Mouse (Mus musculus): ENCODE results near the gene Psap. TPM values are rescaled to one million over a fixed set of nuclear protein-coding genes. Genes with fewer than 3 reads are reported as not detected.

Gene Psap
- polyA plus RNA-seq (2014; fragmentation: Illumina TruSeq; extraction: RNeasy Lipid Tissue Mini Kit (QIAGEN cat#74804); ENCODE audit: low read depth, low replicate concordance) = 152 TPM

GRCm38 (mm10) chr10:60277207-60278005 is at the start of gene Psap:
Psap (plus strand) TSS chr10:60277627.

DNA sequence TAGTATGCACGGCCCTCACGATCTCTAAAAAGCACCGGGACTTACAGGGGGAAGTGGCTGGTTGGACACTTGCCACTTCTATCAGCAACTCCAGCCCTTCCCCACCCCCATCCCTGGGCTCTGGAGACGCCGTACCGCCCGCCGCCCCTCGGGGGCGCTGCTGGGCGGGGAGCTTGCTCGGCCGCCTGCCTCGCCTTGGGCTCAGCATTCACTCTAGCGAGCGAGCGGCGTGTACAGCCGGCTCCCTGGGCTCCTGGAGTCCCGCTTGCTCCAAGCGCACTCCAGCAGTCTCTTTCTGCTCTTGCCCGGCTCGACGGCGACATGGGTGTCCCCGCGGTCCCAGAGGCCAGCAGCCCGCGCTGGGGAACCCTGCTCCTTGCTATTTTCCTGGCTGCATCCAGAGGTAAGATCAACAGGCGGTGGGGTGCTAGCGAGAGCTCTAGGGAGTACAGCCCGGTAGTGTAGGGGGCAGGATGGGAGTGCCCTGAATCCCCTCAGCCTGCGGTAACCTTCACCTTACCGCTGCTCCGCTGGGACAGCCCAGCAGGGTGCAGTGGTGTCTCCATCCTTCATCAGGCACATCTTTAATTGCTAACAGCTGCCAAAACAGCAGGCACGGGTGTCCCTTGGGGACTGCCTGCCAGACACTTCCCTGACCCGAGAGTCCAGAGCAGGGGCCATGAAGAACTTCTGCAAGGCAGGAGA is 69.4 kb downstream of the Psap start, which contains the start of gene Vsir:
Gene Vsir (plus strand): TSS at position 151 of the 705 bp plus-strand sequence.

Other genes with a start within 250 kb of the Psap start
- gene Spock2, start 171.4 kb upstream of the Psap start, polyA plus RNA-seq (2014; fragmentation: Illumina TruSeq; extraction: RNeasy Lipid Tissue Mini Kit (QIAGEN cat#74804); ENCODE audit: low read depth, low replicate concordance) = 19.0 TPM
- 0.99 TPM for gene Chst3, start 58.4 kb upstream of the Psap start, polyA plus RNA-seq (2014; fragmentation: Illumina TruSeq; extraction: RNeasy Lipid Tissue Mini Kit (QIAGEN cat#74804); ENCODE audit: low read depth, low replicate concordance)
- 2.7 TPM for gene Vsir, start 69.2 kb downstream of the Psap start, polyA plus RNA-seq (2014; fragmentation: Illumina TruSeq; extraction: RNeasy Lipid Tissue Mini Kit (QIAGEN cat#74804); ENCODE audit: low read depth, low replicate concordance)
- not detected for gene Gm17455, start 122.1 kb downstream of the Psap start, polyA plus RNA-seq (2014; fragmentation: Illumina TruSeq; extraction: RNeasy Lipid Tissue Mini Kit (QIAGEN cat#74804); ENCODE audit: low read depth, low replicate concordance)